In genomic region chr8:114207026-114207425, GRCm38 (mm10) we compare ENCODE assay signal across 14 mouse cellular contexts. TPM values are rescaled to one million over a fixed set of nuclear protein-coding genes. Genes with fewer than 3 reads are reported as not detected.
DNase-seq lines count a peak whose midpoint lies in the region; ATAC-seq lines count a peak whose summit lies in the region.
"Had no signal": no experiment of that assay in that cellular context is flagged by ENCODE, and none has a peak within 500 bp of the region (broad histone marks: within the 10 kb centered on the region; RNA-seq: fewer than 3 reads in every experiment).

No protein-coding gene starts in this region.

- ATAC-seq in forebrain, embryonic 14.5 days = no peak
- ATAC-seq: CD4-positive, CD25-positive, alpha-beta regulatory T cell, adult 4 months; intestine, postnatal 0 days had no signal

- peak overlapping the region; percentile 52 for H3K4me3 ChIP-seq in forebrain, embryonic 14.5 days (ENCODE audit: low read depth, low read length)
- H3K4me3 ChIP-seq in midbrain, embryonic 10.5 days = peak overlapping the region; percentile 72

- H3K9me3 ChIP-seq in forebrain, embryonic 14.5 days (replicated peaks; ENCODE audit: control insufficient read depth, low read length) = no peaks in the 10 kb centered on the region
- no peaks in the 10 kb centered on the region for H3K9me3 ChIP-seq in midbrain, embryonic 10.5 days (replicated peaks)
- H3K9me3 ChIP-seq: heart, embryonic 13.5 days had no signal

- no peak overlapping the region for H3K27ac ChIP-seq in forebrain, embryonic 14.5 days (ENCODE audit: low read depth, low read length)
- H3K27ac ChIP-seq in midbrain, embryonic 10.5 days (replicated peaks) = no peak overlapping the region
- H3K27ac ChIP-seq: heart, embryonic 13.5 days had no signal

- 43% methylated on average over 4 of the region's 4 CpGs for WGBS in forebrain, embryonic 14.5 days
- WGBS in midbrain, embryonic 10.5 days = 60% methylated on average over 4 of the region's 4 CpGs

- H3K4me2 ChIP-seq in forebrain, embryonic 14.5 days (ENCODE audit: low read length) = peak overlapping the region; percentile 81
- H3K4me2 ChIP-seq: lung, embryonic 14.5 days had no signal

- peak; percentile 66 for DNase-seq in brain, adult 2 months (ENCODE audit: low read depth, low spot score)
- DNase-seq in cerebellum, postnatal 10 days = peak; percentile 87 to 88
- DNase-seq in forebrain, embryonic 14.5 days (ENCODE audit: low spot score) = peak; percentile 23
- DNase-seq in midbrain, embryonic 10.5 days (ENCODE audit: low spot score) = no peak
- DNase-seq in layer of hippocampus, adult 8-10 months (ENCODE audit: low spot score in 2 of 2) = no peak
- no peak for DNase-seq in urinary bladder, postnatal 10 days (ENCODE audit: low spot score)
- no peak for DNase-seq in spleen, adult 18-20 months
- no peak for DNase-seq in urinary bladder, adult 2 months (ENCODE audit: low spot score)
- DNase-seq: layer of hippocampus, postnatal 36 days; lung, embryonic 14.5 days had no signal

- H3K9ac ChIP-seq in forebrain, embryonic 14.5 days (ENCODE audit: low read length) = peak overlapping the region; percentile 65
- H3K9ac ChIP-seq: heart, embryonic 13.5 days; lung, embryonic 14.5 days had no signal

- H3K36me3 ChIP-seq in forebrain, embryonic 14.5 days (ENCODE audit: control insufficient read depth, insufficient read depth, low read length) = no peaks in the 10 kb centered on the region
- H3K36me3 ChIP-seq in midbrain, embryonic 10.5 days = peaks cover 20% of the 10 kb centered on the region
- H3K36me3 ChIP-seq: heart, embryonic 13.5 days had no signal

- peaks cover 10% of the 10 kb centered on the region; the same call in 1 of the 2 replicates for H3K4me1 ChIP-seq in forebrain, embryonic 14.5 days (ENCODE audit: control insufficient read depth, insufficient read depth, low read length)
- peaks cover 31% of the 10 kb centered on the region for H3K4me1 ChIP-seq in midbrain, embryonic 10.5 days

- no peaks in the 10 kb centered on the region for H3K27me3 ChIP-seq in forebrain, embryonic 14.5 days (replicated peaks; ENCODE audit: control insufficient read depth, insufficient read depth, low read length)
- H3K27me3 ChIP-seq in midbrain, embryonic 10.5 days (ENCODE audit: low read depth, poor library complexity, severe bottlenecking) = peaks cover 44% of the 10 kb centered on the region

RNA-seq across cellular contexts. Expression of gene Vat1l, which starts 1.6 kb away (rescaled TPM):
- polyA plus RNA-seq in forebrain, embryonic 14.5 days (2014; fragmentation: Nextera tagmentation; extraction: Ambion mirVana) = 29.7 and 32.2 TPM in 2 replicates
- polyA plus RNA-seq in midbrain, embryonic 10.5 days (2016; fragmentation: Nextera tagmentation; extraction: Ambion mirVana) = 9.1 and 10.7 TPM in 2 replicates
- 10 to 100 TPM; 12.5 to 15.3 (median 13.2) TPM for total RNA-seq in layer of hippocampus, adult 8-10 months (2022)
- 1.2 and 1.4 TPM in 2 replicates for polyA plus RNA-seq in urinary bladder, adult 2 months (2012; rRNA removed)
- total RNA-seq: neutrophil, adult 5-6 weeks had no signal
- polyA plus RNA-seq: CD4-positive, CD25-positive, alpha-beta regulatory T cell, adult 4 months had no signal

Comparison
In these comparisons a context has a peak if more than half of its experiments do, and no peak if none do; other contexts are left out.
1. DNase-seq: peak in brain, adult 2 months (single experiment), cerebellum, postnatal 10 days (2 of 2) and forebrain, embryonic 14.5 days (single experiment); none in midbrain, embryonic 10.5 days (single experiment), layer of hippocampus, adult 8-10 months (0 of 2), urinary bladder, postnatal 10 days (single experiment), spleen, adult 18-20 months (0 of 2) and urinary bladder, adult 2 months (single experiment).